Mouse (Mus musculus) gastrocnemius, adult 2 months (tissue): ENCODE data around the gene Olfr710. TPM values are rescaled to one million over a fixed set of nuclear protein-coding genes. Genes with fewer than 3 reads are reported as not detected.
A peak's percentile ranks its signal among the peaks of the same experiment; 100 is the strongest.
"Not testable (repeated sequence)": the region's sequence is repeated elsewhere in the genome, so short reads cannot be mapped to it uniquely, and the experiment has no call there.

ENCODE experiments used
- DNase-seq: peaks from one replicate; pipeline ENCODE4 v3.0.0; 2022
- H3K27ac ChIP-seq: fragments of 200-600 bp; 2 replicates; pipeline ENCODE4 v1.8.1; 2022; ENCODE audit warnings: mild to moderate bottlenecking
- H3K4me3 ChIP-seq: fragments of 200-600 bp; 2 replicates; pipeline ENCODE4 v1.8.1; 2022; ENCODE audit warnings: mild to moderate bottlenecking, moderate library complexity
- CTCF ChIP-seq: fragments of 200-600 bp; IDR thresholded peaks from 2 replicates; pipeline ENCODE4 v1.8.1; 2022; ENCODE audit warnings: antibody characterized with exemption, mild to moderate bottlenecking, moderate library complexity
- intact Hi-C: fragments of 180-260 bp; cut with DNase I; formaldehyde crosslinking; loops from one replicate; pipeline ENCODE4 v1.15.1; 2025
- long read RNA-seq, 2 experiments: library from polyadenylated mRNA; stranded (forward); transcript quantifications; one replicate each; pipeline ENCODE4 v2.0.0; 2021
- total RNA-seq, 2 experiments: library from RNA; stranded (reverse); gene quantifications; 2 replicates each; pipeline ENCODE4 v1.2.3; 2021

The Olfr710 gene
- not detected for total RNA-seq
- long read RNA-seq, experiment 1, result 0 reads
- long read RNA-seq, experiment 2, result 0 reads

DNA sequence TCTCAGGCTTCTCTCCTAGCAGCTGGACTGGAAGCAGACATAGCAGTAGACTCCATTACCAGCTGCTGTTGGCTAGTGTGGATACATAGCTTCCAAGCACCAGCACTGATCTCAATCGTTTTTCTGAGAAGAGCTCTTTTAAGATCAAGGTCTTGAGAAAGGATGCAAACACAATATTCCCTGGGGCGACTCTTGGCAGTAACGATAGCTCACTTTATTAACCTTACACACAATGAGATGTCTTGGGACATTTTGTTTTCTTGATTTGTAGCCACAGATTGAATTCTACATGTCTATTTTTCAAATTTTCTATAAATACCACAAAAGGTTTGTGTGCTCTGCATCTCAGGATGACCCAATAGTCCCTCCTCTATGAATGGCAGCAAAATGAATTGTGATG is at the start of gene Olfr710:
Gene Olfr710, minus strand, starts transcription at position 101 of the 400 bp plus-strand sequence.
- intact Hi-C loops, result no loop called here
- H3K27ac ChIP-seq, result no peak within 1 kb of the TSS
- no peak within 1 kb of the TSS for H3K4me3 ChIP-seq
- DNase-seq, result no peak
- no peak for TF ChIP-seq CTCF

DNA sequence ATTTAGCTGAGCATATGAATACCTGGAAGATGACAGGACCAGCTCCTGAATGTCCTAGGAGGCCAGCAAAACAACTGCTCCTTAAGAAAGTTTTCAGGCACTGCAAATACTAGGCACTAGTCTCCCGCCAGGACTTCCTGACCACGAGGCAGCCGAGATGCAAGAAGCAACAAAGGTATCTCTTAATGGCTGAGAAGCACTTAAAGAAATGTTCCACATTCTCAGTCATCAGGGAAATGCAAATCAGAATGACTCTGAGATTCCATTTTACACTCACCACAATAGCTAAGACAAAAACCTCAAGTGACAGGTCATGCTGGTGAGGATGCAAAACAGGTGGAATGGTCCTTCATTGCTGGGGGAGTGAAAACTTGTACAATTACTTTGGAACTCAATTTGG is 37.1 kb upstream of the Olfr710 start:
- intact Hi-C loops, result no loop called here

DNA sequence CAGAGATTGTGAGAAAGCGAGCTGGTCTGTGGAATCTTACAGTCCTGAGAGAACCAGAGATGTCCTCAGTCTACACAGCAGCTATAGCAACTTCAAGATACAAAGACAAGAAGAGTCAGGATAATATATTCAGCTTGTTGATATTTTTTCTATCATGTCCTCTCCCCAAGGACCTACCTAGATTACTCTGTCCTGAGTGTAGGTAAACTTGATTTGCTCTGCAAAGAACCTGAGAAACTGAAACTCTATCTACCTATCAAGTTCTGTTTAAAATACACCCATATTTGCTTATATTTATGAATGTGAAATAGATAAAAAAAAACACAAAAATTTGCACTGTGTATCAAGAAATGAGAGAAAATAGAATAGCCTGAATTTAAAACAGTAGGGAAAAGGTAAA is 27.2 kb upstream of the Olfr710 start, which contains the start of gene Olfr711:
Gene Olfr711, minus strand, starts transcription at position 101 of the 400 bp plus-strand sequence.
- no peak for TF ChIP-seq CTCF

More for the DNA sequence above, 37.1 kb upstream of the Olfr710 start:
- H3K4me3 ChIP-seq, result no peak overlapping the region
- TF ChIP-seq CTCF, result no peak
- no peak for DNase-seq
- H3K27ac ChIP-seq, result no peak overlapping the region

DNA sequence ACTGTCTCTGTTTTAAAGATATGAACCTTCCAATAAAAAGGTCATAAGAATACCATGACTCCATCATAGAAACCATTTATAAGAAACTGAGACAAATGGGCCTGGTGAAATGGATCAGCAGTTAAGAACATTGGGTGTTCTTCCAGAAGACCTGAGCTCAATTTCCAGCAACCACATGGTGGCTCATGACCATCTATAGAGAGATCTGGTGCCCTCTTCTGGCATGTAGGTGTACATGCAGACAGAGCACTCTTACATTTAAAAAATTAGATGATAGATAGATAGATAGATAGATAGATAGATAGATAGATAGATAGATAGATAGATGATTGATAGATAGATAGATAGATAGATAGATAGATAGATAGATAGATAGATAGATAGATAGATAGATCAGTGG is 19.4 kb upstream of the Olfr710 start:
- DNase-seq, intact Hi-C loops, H3K4me3 ChIP-seq, H3K27ac ChIP-seq: not testable (repeated sequence)
- TF ChIP-seq CTCF, result peak; percentile 17; the same call in 1 of the 2 replicates

More for the DNA sequence above, 27.2 kb upstream of the Olfr710 start, which contains the start of gene Olfr711:
- no peak within 1 kb of the TSS for H3K4me3 ChIP-seq
- H3K27ac ChIP-seq, result no peak within 1 kb of the TSS
- DNase-seq, result no peak
- intact Hi-C loops, result no loop called here

DNA sequence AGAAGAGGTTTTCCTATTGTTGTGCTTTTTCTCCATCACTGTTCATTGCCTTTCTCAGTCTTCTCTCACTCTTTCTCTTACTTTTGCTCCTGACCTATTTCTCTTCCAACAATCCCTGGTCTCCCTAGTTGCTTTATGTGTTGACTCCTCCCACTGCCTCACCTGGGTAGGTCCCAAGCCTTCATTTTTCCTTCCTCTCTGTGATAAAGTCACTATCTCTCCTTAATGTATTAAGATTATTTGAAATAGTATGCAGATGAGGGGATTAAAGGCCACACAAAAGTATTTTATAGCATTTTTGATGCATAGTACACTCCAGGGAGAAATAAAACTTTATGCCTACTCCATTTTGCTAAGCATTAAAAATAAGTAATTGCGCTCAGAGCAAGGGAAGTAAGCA is 15.7 kb upstream of the Olfr710 start, which contains the start of gene Olfr6:
Gene Olfr6, minus strand, starts transcription at position 101 of the 400 bp plus-strand sequence.
- intact Hi-C loops, result no loop called here
- no peak within 1 kb of the TSS for H3K4me3 ChIP-seq
- no peak for TF ChIP-seq CTCF

DNA sequence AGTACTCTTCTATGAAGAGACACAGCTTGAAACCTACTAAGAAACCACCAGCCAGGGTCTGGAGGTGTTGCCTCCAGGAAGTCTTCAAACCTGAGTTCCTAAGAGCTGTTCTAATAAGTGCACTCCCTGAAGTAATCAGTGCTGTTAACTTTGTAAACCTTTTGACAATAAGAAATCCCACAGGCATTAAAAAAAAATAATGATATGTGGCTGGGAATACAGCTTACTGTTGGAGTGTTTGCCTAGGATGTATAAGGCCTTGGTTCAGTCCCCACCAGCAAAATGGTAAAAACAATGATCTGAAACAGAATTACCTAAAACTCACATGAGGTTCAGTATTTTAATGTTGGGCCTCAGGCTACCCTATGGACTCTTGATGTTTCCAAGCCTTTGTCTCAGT is 16.0 kb downstream of the Olfr710 start, which contains the start of gene Olfr709-ps1:
Gene Olfr709-ps1, minus strand, starts transcription at position 101 of the 400 bp plus-strand sequence.
- DNase-seq, result no peak
- intact Hi-C loops, result no loop called here
- Histone ChIP-seq H3K4me3 (no peak within 1 kb of the TSS), H3K27ac (no peak within 1 kb of the TSS)
- no peak for TF ChIP-seq CTCF

More for the DNA sequence above, 15.7 kb upstream of the Olfr710 start, which contains the start of gene Olfr6:
- no peak for DNase-seq
- no peak within 1 kb of the TSS for H3K27ac ChIP-seq

DNA sequence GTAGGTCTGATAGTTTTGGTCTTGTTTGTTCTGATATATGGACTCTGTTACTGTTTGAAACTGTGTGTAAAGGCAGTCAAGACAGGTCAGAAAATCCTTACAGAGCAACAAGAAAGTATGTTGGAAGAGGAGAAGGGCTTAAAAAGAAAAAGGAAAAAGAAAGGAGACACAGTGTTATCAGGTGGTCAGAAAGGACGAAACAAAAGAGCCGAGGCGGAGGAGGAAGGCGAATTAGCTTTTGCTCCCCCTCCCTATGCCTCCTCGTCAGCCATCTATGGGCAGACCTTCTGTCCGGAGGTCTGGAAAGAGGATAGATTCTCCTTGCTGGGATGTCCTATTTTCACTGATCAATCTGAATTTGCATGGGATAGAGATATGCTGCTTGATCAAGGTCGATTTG is 27.2 kb downstream of the Olfr710 start:
- H3K4me3 ChIP-seq, H3K27ac ChIP-seq, DNase-seq, intact Hi-C loops: not testable (repeated sequence)

DNA sequence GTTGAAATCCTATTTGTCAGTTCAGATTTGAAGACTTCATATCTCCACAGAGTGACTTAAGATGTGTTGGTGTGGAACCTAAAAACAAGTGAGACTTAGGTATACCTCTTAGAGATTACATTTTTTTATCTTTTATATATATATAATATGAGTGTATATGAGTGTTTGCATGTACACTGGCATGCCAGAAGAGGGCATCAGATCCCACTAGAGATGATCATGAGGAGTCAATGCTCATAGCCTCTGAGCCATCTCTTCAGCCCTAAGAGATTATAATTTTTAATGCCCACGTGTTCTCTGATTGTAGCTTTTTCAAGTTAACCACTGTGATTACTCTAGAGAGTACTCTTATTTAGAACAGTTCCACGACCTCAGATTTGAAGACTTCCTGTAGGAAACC is 40.4 kb downstream of the Olfr710 start, which contains the start of gene Olfr1532-ps1:
Gene Olfr1532-ps1, plus strand, starts transcription at position 326 of the 400 bp plus-strand sequence.
- intact Hi-C loops, result no loop called here
- no peak within 1 kb of the TSS for H3K4me3 ChIP-seq
- no peak for TF ChIP-seq CTCF
- no peak within 1 kb of the TSS for H3K27ac ChIP-seq
- no peak for DNase-seq

DNA sequence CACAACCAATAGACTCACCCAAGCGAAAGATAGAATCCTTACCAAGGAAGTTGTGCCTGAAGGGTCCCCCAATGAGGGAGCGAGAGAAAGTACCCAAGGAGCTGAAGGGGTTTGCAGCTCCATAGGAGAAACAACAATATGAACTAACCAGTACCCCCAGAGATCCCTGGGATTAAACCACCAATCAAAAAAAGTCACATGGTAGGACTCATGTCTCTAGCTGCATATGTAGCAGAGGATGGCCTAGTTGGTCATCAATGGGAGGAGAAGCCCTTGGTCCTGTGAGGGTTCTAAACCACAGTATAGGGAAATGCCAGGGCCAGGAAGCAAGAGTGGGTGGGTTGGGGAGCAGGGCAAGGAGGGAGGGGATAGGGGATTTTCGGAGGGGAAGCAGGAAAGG is 47.0 kb downstream of the Olfr710 start, which contains the start of gene Olfr707:
Gene Olfr707, minus strand, starts transcription at position 101 of the 400 bp plus-strand sequence.
- DNase-seq, intact Hi-C loops, H3K27ac ChIP-seq, H3K4me3 ChIP-seq: not testable (repeated sequence)

Other genes with a start within 250 kb of the Olfr710 start
- not detected for gene Olfr695, start 231.9 kb downstream of the Olfr710 start, total RNA-seq
- not detected for gene Olfr697, start 205.9 kb downstream of the Olfr710 start, total RNA-seq
- not detected for gene Olfr698, start 192.9 kb downstream of the Olfr710 start, total RNA-seq
- gene Olfr699, start 155.1 kb downstream of the Olfr710 start, total RNA-seq, result not detected
- not detected for gene Olfr700, start 139.5 kb downstream of the Olfr710 start, total RNA-seq
- gene Olfr701, start 134.2 kb downstream of the Olfr710 start, total RNA-seq, result not detected
- not detected for gene Olfr702, start 114.4 kb downstream of the Olfr710 start, total RNA-seq
- not detected for gene Olfr703, start 105.0 kb downstream of the Olfr710 start, total RNA-seq
- gene Olfr704, start 85.1 kb downstream of the Olfr710 start, total RNA-seq, result not detected
- gene Olfr705, start 71.4 kb downstream of the Olfr710 start, total RNA-seq, result not detected
- not detected for gene Olfr706, start 60.1 kb downstream of the Olfr710 start, total RNA-seq
- gene Olfr707, start 47.1 kb downstream of the Olfr710 start, total RNA-seq, result not detected
- gene Olfr1532-ps1, start 40.3 kb downstream of the Olfr710 start, total RNA-seq, result not detected
- gene Olfr709-ps1, start 16.1 kb downstream of the Olfr710 start, total RNA-seq, result not detected
- gene Olfr6, start 15.6 kb upstream of the Olfr710 start, total RNA-seq, result not detected
- not detected for gene Olfr711, start 27.1 kb upstream of the Olfr710 start, total RNA-seq
- gene Olfr2, start 57.8 kb upstream of the Olfr710 start, total RNA-seq, result not detected
- gene Olfr713, start 82.9 kb upstream of the Olfr710 start, total RNA-seq, result not detected
- not detected for gene Olfr714, start 122.7 kb upstream of the Olfr710 start, total RNA-seq
- not detected for gene Olfr17, start 144.9 kb upstream of the Olfr710 start, total RNA-seq
- gene Olfr715b, start 162.1 kb upstream of the Olfr710 start, total RNA-seq, result not detected
- not detected for gene Olfr715, start 182.8 kb upstream of the Olfr710 start, total RNA-seq
- not detected for gene Olfr716, start 190.0 kb upstream of the Olfr710 start, total RNA-seq
- gene Nlrp14, start 218.7 kb upstream of the Olfr710 start, total RNA-seq, result not detected